Mouse (Mus musculus) limb, embryonic 12.5 days (tissue): ENCODE data around the gene Pld3. TPM values are rescaled to one million over a fixed set of nuclear protein-coding genes. Genes with fewer than 3 reads are reported as not detected.
A peak's percentile ranks its signal among the peaks of the same experiment; 100 is the strongest.

ENCODE experiments used
- ATAC-seq: fragments of 200-750 bp; cut with Nextera tagmentation; 2 replicates; pipeline ENCODE4 v1.8.0; 2017; ENCODE audit warnings: low read depth, moderate TSS enrichment; ENCODE audit not compliant: insufficient number of reproducible peaks, insufficient read depth, low FRiP score, low TSS enrichment
- H3K27ac ChIP-seq: fragments of 300-500 bp; sonication (generic); 2 replicates; pipeline ENCODE4 v1.5.1; 2016; ENCODE audit warnings: mild to moderate bottlenecking, moderate library complexity
- H3K27me3 ChIP-seq: fragments of 300-500 bp; sonication (generic); 2 replicates; pipeline ENCODE4 v1.6.1; 2016; ENCODE audit warnings: mild to moderate bottlenecking, moderate library complexity
- H3K36me3 ChIP-seq: fragments of 300-500 bp; sonication (generic); 2 replicates; pipeline ENCODE4 v1.6.1; 2016; ENCODE audit warnings: mild to moderate bottlenecking, moderate library complexity
- H3K4me1 ChIP-seq: fragments of 300-500 bp; sonication (generic); replicated peaks from 2 replicates; pipeline ENCODE4 v1.6.1; 2016
- H3K4me2 ChIP-seq: fragments of 300-500 bp; sonication (generic); 2 replicates; pipeline ENCODE4 v1.6.1; 2016; ENCODE audit warnings: mild to moderate bottlenecking, moderate library complexity
- H3K4me3 ChIP-seq: fragments of 300-500 bp; sonication (generic); replicated peaks from 2 replicates; pipeline ENCODE4 v1.5.1; 2016; ENCODE audit warnings: mild to moderate bottlenecking
- H3K9ac ChIP-seq: fragments of 300-500 bp; sonication (generic); replicated peaks from 2 replicates; pipeline ENCODE4 v1.6.1; 2016; ENCODE audit warnings: mild to moderate bottlenecking, moderate library complexity
- H3K9me3 ChIP-seq: fragments of 300-500 bp; sonication (generic); 2 replicates; pipeline ENCODE4 v1.6.1; 2016; ENCODE audit warnings: mild to moderate bottlenecking, moderate library complexity
- WGBS: fragments of 180-500 bp; shearing (Covaris S2); methylation state at CpG from one replicate; pipeline ENCODE4 v1.1.7; 2016; 5-methylcytosine and 5-hydroxymethylcytosine counted together
- polyA plus RNA-seq: library from polyadenylated mRNA; unstranded; fragments of >200 nt; fragmentation: Nextera tagmentation; extraction: Ambion mirVana; gene quantifications from 2 replicates; pipeline ENCODE4 v1.2.1, GENCODE M21; 2016

Gene Pld3
- 59.7 and 68.5 TPM in 2 replicates for polyA plus RNA-seq

GRCm38 (mm10) chr7:27552931-27553513 is at the start of gene Pld3, which contains the start of gene 2310022A10Rik:
Pld3 (minus strand) TSS chr7:27553218.
2310022A10Rik (plus strand) TSS chr7:27553233.
- 0 out of 2 replicates have a peak within 1 kb of the TSS, but pooled peaks have one; percentile 26 for H3K27ac ChIP-seq
- peak within 1 kb of the TSS; percentile 77 for H3K4me2 ChIP-seq
- H3K9me3 ChIP-seq, result no peaks in the 10 kb centered on the region
- H3K4me1 ChIP-seq, result peaks cover 16% of the 10 kb centered on the region
- H3K4me3 ChIP-seq, result peak within 1 kb of the TSS; percentile 70
- peaks cover 11% of the 10 kb centered on the region for H3K36me3 ChIP-seq
- H3K27me3 ChIP-seq, result no peaks in the 10 kb centered on the region
- ATAC-seq, result peak; percentile 99
- H3K9ac ChIP-seq, result peak within 1 kb of the TSS; percentile 75
- WGBS, result under 1% methylated on average over 41 of the region's 41 CpGs

GRCm38 (mm10) chr7:27602161-27602560 is 49.1 kb upstream of the Pld3 start:
- H3K9ac ChIP-seq, result 0 out of 2 replicates have a peak overlapping the region, but pooled peaks have one; percentile 28
- H3K27ac ChIP-seq, result no peak overlapping the region
- H3K36me3 ChIP-seq, result no peaks in the 10 kb centered on the region
- no peaks in the 10 kb centered on the region for H3K27me3 ChIP-seq
- no peak overlapping the region for H3K4me2 ChIP-seq
- 75% methylated on average over 2 of the region's 2 CpGs for WGBS
- no peak overlapping the region for H3K4me3 ChIP-seq
- H3K4me1 ChIP-seq, result peaks cover 44% of the 10 kb centered on the region
- no peaks in the 10 kb centered on the region for H3K9me3 ChIP-seq
- ATAC-seq, result no peak

- H3K27ac ChIP-seq, result peak overlapping the region; percentile 53; the same call in 1 of the 2 replicates
- H3K27me3 ChIP-seq, result no peaks in the 10 kb centered on the region
- no peaks in the 10 kb centered on the region for H3K36me3 ChIP-seq
- no peak overlapping the region for H3K4me3 ChIP-seq
- no peak overlapping the region for H3K9ac ChIP-seq
- ATAC-seq, result no peak
- peaks cover 44% of the 10 kb centered on the region for H3K4me1 ChIP-seq
- H3K9me3 ChIP-seq, result no peaks in the 10 kb centered on the region
- WGBS, result 69% methylated on average over 4 of the region's 4 CpGs
- no peak overlapping the region for H3K4me2 ChIP-seq
Measured at GRCm38 (mm10) chr7:27601628-27602027, 48.6 kb upstream of the Pld3 start.

GRCm38 (mm10) chr7:27598053-27598452 is 45.0 kb upstream of the Pld3 start:
- no peaks in the 10 kb centered on the region for H3K9me3 ChIP-seq
- H3K4me2 ChIP-seq, result no peak overlapping the region
- peaks cover 35% of the 10 kb centered on the region for H3K4me1 ChIP-seq
- H3K36me3 ChIP-seq, result peaks cover 9% of the 10 kb centered on the region; the same call in 1 of the 2 replicates
- no peak overlapping the region for H3K4me3 ChIP-seq
- H3K27ac ChIP-seq, result no peak overlapping the region
- no peak for ATAC-seq
- 69% methylated on average over 7 of the region's 7 CpGs for WGBS
- no peak overlapping the region for H3K9ac ChIP-seq
- no peaks in the 10 kb centered on the region for H3K27me3 ChIP-seq

- H3K9ac ChIP-seq, result peak overlapping the region; percentile 1
- no peaks in the 10 kb centered on the region for H3K27me3 ChIP-seq
- H3K27ac ChIP-seq, result peak overlapping the region; percentile 75
- peaks cover 37% of the 10 kb centered on the region for H3K4me1 ChIP-seq
- H3K9me3 ChIP-seq, result no peaks in the 10 kb centered on the region
- WGBS, result 56% methylated on average over 10 of the region's 10 CpGs
- H3K4me2 ChIP-seq, result no peak overlapping the region
- no peak for ATAC-seq
- H3K4me3 ChIP-seq, result no peak overlapping the region
- H3K36me3 ChIP-seq, result peaks cover 9% of the 10 kb centered on the region; the same call in 1 of the 2 replicates
Measured at GRCm38 (mm10) chr7:27596586-27597503, 43.8 kb upstream of the Pld3 start.

GRCm38 (mm10) chr7:27592934-27593645 is 40.1 kb upstream of the Pld3 start:
- Histone ChIP-seq H3K4me1 (peaks cover 23% of the 10 kb centered on the region), H3K27ac (peak overlapping the region; percentile 98), H3K36me3 (peaks cover 9% of the 10 kb centered on the region; the same call in 1 of the 2 replicates), H3K9me3 (no peaks in the 10 kb centered on the region), H3K9ac (peak overlapping the region; percentile 80), H3K4me3 (peak overlapping the region; percentile 63), H3K27me3 (no peaks in the 10 kb centered on the region), H3K4me2 (peak overlapping the region; percentile 78)
- 66% methylated on average over 12 of the region's 12 CpGs for WGBS
- ATAC-seq, result no peak

- Histone ChIP-seq H3K4me2 (peak overlapping the region; percentile 78), H3K4me3 (peak overlapping the region; percentile 63), H3K4me1 (peaks cover 23% of the 10 kb centered on the region), H3K27ac (peak overlapping the region; percentile 98), H3K9ac (peak overlapping the region; percentile 80), H3K27me3 (no peaks in the 10 kb centered on the region), H3K9me3 (no peaks in the 10 kb centered on the region), H3K36me3 (peaks cover 9% of the 10 kb centered on the region; the same call in 1 of the 2 replicates)
- ATAC-seq, result peak; percentile 78
- WGBS, result 1% methylated on average over 17 of the region's 17 CpGs
Measured at GRCm38 (mm10) chr7:27592217-27592929, 39.4 kb upstream of the Pld3 start.

GRCm38 (mm10) chr7:27591266-27592216 is 38.5 kb upstream of the Pld3 start, which contains the start of gene Akt2:
Akt2 (plus strand) TSS chr7:27591552.
- H3K9me3 ChIP-seq, result no peaks in the 10 kb centered on the region
- H3K4me1 ChIP-seq, result peaks cover 17% of the 10 kb centered on the region
- WGBS, result under 1% methylated on average over 53 of the region's 71 CpGs
- ATAC-seq, result peak; percentile 89
- H3K9ac ChIP-seq, result peak within 1 kb of the TSS; percentile 80
- H3K36me3 ChIP-seq, result peaks cover 9% of the 10 kb centered on the region; the same call in 1 of the 2 replicates
- H3K27me3 ChIP-seq, result no peaks in the 10 kb centered on the region
- peak within 1 kb of the TSS; percentile 78 for H3K4me2 ChIP-seq
- peak within 1 kb of the TSS; percentile 63 for H3K4me3 ChIP-seq
- peak within 1 kb of the TSS; percentile 98 for H3K27ac ChIP-seq

- Histone ChIP-seq H3K9ac (peak overlapping the region; percentile 80; the same call in 1 of the 2 replicates), H3K27me3 (no peaks in the 10 kb centered on the region), H3K4me2 (peak overlapping the region; percentile 78), H3K9me3 (no peaks in the 10 kb centered on the region), H3K4me1 (peaks cover 11% of the 10 kb centered on the region), H3K4me3 (peak overlapping the region; percentile 63), H3K27ac (peak overlapping the region; percentile 98), H3K36me3 (peaks cover 6% of the 10 kb centered on the region; the same call in 1 of the 2 replicates)
- 56% methylated on average over 4 of the region's 4 CpGs for WGBS
- no peak for ATAC-seq
Measured at GRCm38 (mm10) chr7:27590566-27591213, 37.7 kb upstream of the Pld3 start.
